Mouse (Mus musculus): ENCODE results near the gene Sh2b3. TPM values are rescaled to one million over a fixed set of nuclear protein-coding genes. Genes with fewer than 3 reads are reported as not detected.

The Sh2b3 gene
- polyA plus RNA-seq, 1 experiment from 2014 or later, result 6.9 TPM

GRCm38 (mm10) chr5:121842665-121843118, 5.2 kb upstream of the Sh2b3 start:
- H3K27me3 ChIP-seq, result peaks cover 69% of the 10 kb centered on the region
- peaks cover 28% of the 10 kb centered on the region for H3K4me1 ChIP-seq (replicated peaks)
- peak overlapping the region; percentile 55 for H3K9ac ChIP-seq
- no peaks in the 10 kb centered on the region for H3K9me3 ChIP-seq
- ATAC-seq (ENCODE audit: low read depth), result peak; percentile 54
- no peak overlapping the region for H3K27ac ChIP-seq (replicated peaks)
- H3K36me3 ChIP-seq, result no peaks in the 10 kb centered on the region
- H3K4me2 ChIP-seq, result peak overlapping the region; percentile 60
- under 1% methylated on average over 33 of the region's 33 CpGs for WGBS
- H3K4me3 ChIP-seq, result peak overlapping the region; percentile 39

GRCm38 (mm10) chr5:121841973-121842372, 4.5 kb upstream of the Sh2b3 start:
- ATAC-seq (ENCODE audit: low read depth), result no peak
- H3K4me3 ChIP-seq, result no peak overlapping the region
- no peak overlapping the region for H3K4me2 ChIP-seq
- H3K9ac ChIP-seq, result no peak overlapping the region
- H3K27ac ChIP-seq (replicated peaks), result no peak overlapping the region
- 44% methylated on average over 10 of the region's 10 CpGs for WGBS
- H3K36me3 ChIP-seq, result no peaks in the 10 kb centered on the region
- peaks cover 77% of the 10 kb centered on the region for H3K27me3 ChIP-seq
- H3K4me1 ChIP-seq (replicated peaks), result peaks cover 35% of the 10 kb centered on the region
- no peaks in the 10 kb centered on the region for H3K9me3 ChIP-seq

GRCm38 (mm10) chr5:121841516-121841915, 4.1 kb upstream of the Sh2b3 start:
- Histone ChIP-seq H3K9me3 (no peaks in the 10 kb centered on the region), H3K4me1 (replicated peaks) (peaks cover 36% of the 10 kb centered on the region), H3K36me3 (no peaks in the 10 kb centered on the region), H3K4me3 (no peak overlapping the region), H3K9ac (no peak overlapping the region), H3K27ac (replicated peaks) (no peak overlapping the region), H3K4me2 (no peak overlapping the region), H3K27me3 (peaks cover 79% of the 10 kb centered on the region)
- ATAC-seq (ENCODE audit: low read depth), result no peak
- WGBS, result 90% methylated on average over 9 of the region's 9 CpGs

- Histone ChIP-seq H3K36me3 (no peaks in the 10 kb centered on the region), H3K9ac (peak overlapping the region; percentile 54), H3K9me3 (no peaks in the 10 kb centered on the region), H3K4me2 (peak overlapping the region; percentile 92), H3K27me3 (peaks cover 75% of the 10 kb centered on the region), H3K4me1 (replicated peaks) (peaks cover 58% of the 10 kb centered on the region), H3K27ac (replicated peaks) (no peak overlapping the region), H3K4me3 (peak overlapping the region; percentile 33)
- no peak for ATAC-seq (ENCODE audit: low read depth)
- WGBS, result 27% methylated on average over 7 of the region's 7 CpGs
These were observed 1.7 kb upstream of the Sh2b3 start for GRCm38 (mm10) chr5:121839128-121839473.

GRCm38 (mm10) chr5:121838341-121839127, 1.1 kb upstream of the Sh2b3 start:
- Histone ChIP-seq H3K4me1 (replicated peaks) (peaks cover 64% of the 10 kb centered on the region), H3K4me3 (peak overlapping the region; percentile 33), H3K36me3 (no peaks in the 10 kb centered on the region), H3K27me3 (peaks cover 70% of the 10 kb centered on the region), H3K27ac (replicated peaks) (peak overlapping the region; percentile 42; the same call in 1 of the 2 replicates), H3K9ac (peak overlapping the region; percentile 54), H3K4me2 (peak overlapping the region; percentile 92), H3K9me3 (no peaks in the 10 kb centered on the region)
- no peak for ATAC-seq (ENCODE audit: low read depth)
- WGBS, result 1% methylated on average over 46 of the region's 46 CpGs

- Histone ChIP-seq H3K9ac (peak overlapping the region; percentile 81), H3K4me2 (peak overlapping the region; percentile 92), H3K36me3 (no peaks in the 10 kb centered on the region), H3K27ac (replicated peaks) (peak overlapping the region; percentile 62), H3K27me3 (peaks cover 56% of the 10 kb centered on the region), H3K4me1 (replicated peaks) (peaks cover 63% of the 10 kb centered on the region), H3K4me3 (peak overlapping the region; percentile 70), H3K9me3 (no peaks in the 10 kb centered on the region)
- under 1% methylated on average over 71 of the region's 77 CpGs for WGBS
- ATAC-seq (ENCODE audit: low read depth), result peak; percentile 68
These were observed 592 bp downstream of the Sh2b3 start for GRCm38 (mm10) chr5:121836692-121837415.

GRCm38 (mm10) chr5:121835949-121836691, 1.3 kb downstream of the Sh2b3 start:
- Histone ChIP-seq H3K9ac (peak overlapping the region; percentile 81), H3K4me2 (peak overlapping the region; percentile 92), H3K9me3 (no peaks in the 10 kb centered on the region), H3K4me3 (peak overlapping the region; percentile 70), H3K36me3 (no peaks in the 10 kb centered on the region), H3K27ac (replicated peaks) (peak overlapping the region; percentile 62), H3K4me1 (replicated peaks) (peaks cover 63% of the 10 kb centered on the region), H3K27me3 (peaks cover 52% of the 10 kb centered on the region)
- under 1% methylated on average over 51 of the region's 51 CpGs for WGBS
- peak; percentile 13 for ATAC-seq (ENCODE audit: low read depth)

GRCm38 (mm10) chr5:121834991-121835747, 2.3 kb downstream of the Sh2b3 start:
- Histone ChIP-seq H3K27ac (replicated peaks) (no peak overlapping the region), H3K4me3 (peak overlapping the region; percentile 70), H3K4me1 (replicated peaks) (peaks cover 63% of the 10 kb centered on the region), H3K4me2 (peak overlapping the region; percentile 92), H3K36me3 (no peaks in the 10 kb centered on the region), H3K27me3 (peaks cover 54% of the 10 kb centered on the region), H3K9ac (peak overlapping the region; percentile 81), H3K9me3 (no peaks in the 10 kb centered on the region)
- WGBS, result 33% methylated on average over 12 of the region's 12 CpGs
- ATAC-seq (ENCODE audit: low read depth), result no peak

GRCm38 (mm10) chr5:121834241-121834606, 3.2 kb downstream of the Sh2b3 start:
- H3K4me3 ChIP-seq, result 0 out of 2 replicates have a peak overlapping the region, but pooled peaks have one; percentile 2
- no peaks in the 10 kb centered on the region for H3K9me3 ChIP-seq

GRCm38 (mm10) chr5:121833572-121834240, 3.7 kb downstream of the Sh2b3 start:
- Histone ChIP-seq H3K27ac (replicated peaks) (no peak overlapping the region), H3K36me3 (no peaks in the 10 kb centered on the region), H3K4me2 (peak overlapping the region; percentile 92), H3K9ac (peak overlapping the region; percentile 3; the same call in 1 of the 2 replicates), H3K27me3 (peaks cover 50% of the 10 kb centered on the region), H3K4me3 (0 out of 2 replicates have a peak overlapping the region, but pooled peaks have one; percentile 2), H3K9me3 (no peaks in the 10 kb centered on the region), H3K4me1 (replicated peaks) (peaks cover 71% of the 10 kb centered on the region)
- ATAC-seq (ENCODE audit: low read depth), result no peak
- WGBS, result 49% methylated on average over 10 of the region's 10 CpGs

More at GRCm38 (mm10) chr5:121834241-121834606, 3.2 kb downstream of the Sh2b3 start:
- H3K27ac ChIP-seq (replicated peaks), result no peak overlapping the region
- WGBS, result 75% methylated on average over 7 of the region's 7 CpGs
- peaks cover 71% of the 10 kb centered on the region for H3K4me1 ChIP-seq (replicated peaks)
- H3K27me3 ChIP-seq, result peaks cover 55% of the 10 kb centered on the region
- no peaks in the 10 kb centered on the region for H3K36me3 ChIP-seq
- ATAC-seq (ENCODE audit: low read depth), result no peak
- H3K4me2 ChIP-seq, result peak overlapping the region; percentile 92
- no peak overlapping the region for H3K9ac ChIP-seq

- peaks cover 71% of the 10 kb centered on the region for H3K4me1 ChIP-seq (replicated peaks)
- H3K4me2 ChIP-seq, result 0 out of 2 replicates have a peak overlapping the region, but pooled peaks have one; percentile 92
- H3K9ac ChIP-seq, result peak overlapping the region; percentile 3; the same call in 1 of the 2 replicates
- no peak overlapping the region for H3K4me3 ChIP-seq
- peaks cover 47% of the 10 kb centered on the region for H3K27me3 ChIP-seq
- 91% methylated on average over 2 of the region's 2 CpGs for WGBS
- no peaks in the 10 kb centered on the region for H3K36me3 ChIP-seq
- H3K9me3 ChIP-seq, result no peaks in the 10 kb centered on the region
- no peak for ATAC-seq (ENCODE audit: low read depth)
- no peak overlapping the region for H3K27ac ChIP-seq (replicated peaks)
These were observed 4.3 kb downstream of the Sh2b3 start for GRCm38 (mm10) chr5:121833159-121833558.

Data from neural tube, embryonic 13.5 days (tissue).